Mouse (Mus musculus) olfactory bulb, adult 2 months (tissue): ENCODE results near the gene Olfr453.

Experiments used
- CTCF ChIP-seq: fragments of 200-500 bp; IDR thresholded peaks from 2 replicates; pipeline ENCODE4 v1.5.1; 2012; ENCODE audit warnings: low read depth, mild to moderate bottlenecking, low read length, moderate library complexity; ENCODE audit not compliant: insufficient read depth
- POLR2A ChIP-seq: fragments of 200-500 bp; IDR thresholded peaks from 2 replicates; pipeline ENCODE4 v1.6.1; 2012; ENCODE audit warnings: mild to moderate bottlenecking, low read depth, low read length, moderate library complexity; ENCODE audit not compliant: insufficient read depth

- no peak for TF ChIP-seq POLR2A
- no peak for TF ChIP-seq CTCF
These were observed 37.9 kb downstream of the Olfr453 start for GRCm38 (mm10) chr6:42777066-42777465.
